Mouse (Mus musculus) C2C12 (cell line): ENCODE data around the gene Nfib.

Experiments
- CTCF ChIP-seq: IDR thresholded peaks from one replicate; pipeline ENCODE4 v1.5.1; 2011; ENCODE audit not compliant: control insufficient read depth, insufficient read depth, insufficient read length
- FOSL1 ChIP-seq: IDR thresholded peaks from one replicate; pipeline ENCODE4 v1.8.0; 2011; ENCODE audit warnings: mild to moderate bottlenecking, low read length; ENCODE audit not compliant: poor library complexity, insufficient read depth, severe bottlenecking
- MYOD1 ChIP-seq: IDR thresholded peaks from one replicate; pipeline ENCODE4 v1.6.1; 2011; ENCODE audit warnings: low read depth; ENCODE audit not compliant: control insufficient read depth, insufficient read length
- USF1 ChIP-seq: IDR thresholded peaks from one replicate; pipeline ENCODE4 v1.6.1; 2011; ENCODE audit warnings: low read depth, mild to moderate bottlenecking, control low read depth, moderate library complexity

GRCm38 (mm10) chr4:82619003-82619402, 86.5 kb downstream of the Nfib start:
- TF ChIP-seq CTCF: no peak
- TF ChIP-seq USF1: no peak
- TF ChIP-seq MYOD1: no peak
- TF ChIP-seq FOSL1: no peak
